Mouse (Mus musculus): Measurements from ENCODE around the gene Wap.

Gene Wap

DNA sequence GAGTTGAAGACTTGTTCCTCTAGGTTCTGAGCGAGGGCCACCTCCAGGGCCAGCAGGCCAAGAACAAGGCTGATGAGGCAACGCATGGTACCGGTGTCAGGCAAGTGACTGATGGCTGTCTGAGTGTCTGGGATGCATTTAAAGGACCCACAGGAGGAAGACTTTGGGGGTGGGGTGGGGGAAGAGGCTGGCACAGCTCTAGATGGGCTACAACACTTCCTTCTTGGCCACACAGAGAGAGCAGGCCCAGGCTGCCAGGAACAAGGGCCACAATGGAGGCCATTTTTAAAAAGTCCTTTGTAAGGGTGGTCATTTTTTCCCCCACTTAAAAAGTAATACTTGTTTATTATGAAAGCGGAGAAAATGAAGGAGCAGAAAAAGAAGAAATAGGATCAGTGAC is at the start of gene Wap:
Gene Wap (minus strand): TSS at position 101 of the 400 bp plus-strand sequence.
- in situ Hi-C loops (cut with MboI; ENCODE audit: unreplicated experiment in 2 of 2) = loop anchor here (25.0 kb wide), 1 partner anchor 651 kb away; no protein-coding TSS in a partner anchor

GRCm38 (mm10) chr11:6684741-6685140 is 46.3 kb upstream of the Wap start:
- in situ Hi-C loops (cut with MboI; ENCODE audit: unreplicated experiment in 2 of 2) = no loop called here

- in situ Hi-C loops (cut with MboI; ENCODE audit: unreplicated experiment in 2 of 2) = no loop called here
Observed at GRCm38 (mm10) chr11:6680397-6680818, 42.0 kb upstream of the Wap start.

DNA sequence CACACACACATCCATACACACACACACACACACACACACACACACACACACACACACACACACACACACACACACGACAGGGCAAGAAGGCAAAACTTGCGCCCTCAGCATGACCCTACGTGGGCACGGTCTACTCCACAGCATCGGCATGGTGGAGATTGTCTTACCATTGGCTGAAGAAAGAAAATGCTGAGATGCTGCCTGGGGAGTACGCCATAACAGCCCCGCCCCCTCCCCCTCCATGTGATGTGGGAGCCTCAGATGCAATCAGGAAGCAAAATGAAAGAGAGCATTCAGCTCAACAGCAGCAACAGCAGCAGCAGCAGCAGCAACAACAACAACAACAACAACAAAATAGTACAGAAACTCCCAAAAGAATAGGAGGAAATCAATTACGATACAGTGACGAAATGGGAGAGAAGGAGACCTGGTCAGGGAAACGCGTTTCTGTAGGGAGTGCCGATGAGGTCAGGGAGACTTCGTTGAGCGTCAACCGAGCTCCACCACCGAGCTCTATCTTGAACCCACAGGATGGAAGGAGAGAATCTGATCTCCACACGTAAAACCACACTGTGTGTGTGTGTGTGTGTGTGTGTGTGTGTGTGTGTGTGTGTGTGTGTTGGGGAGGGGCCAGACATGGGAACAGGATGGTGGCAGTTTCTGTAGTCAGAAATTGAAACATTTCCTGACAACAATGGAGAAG is 41.4 kb upstream of the Wap start:
- in situ Hi-C loops (cut with MboI; ENCODE audit: unreplicated experiment in 2 of 2) = no loop called here

DNA sequence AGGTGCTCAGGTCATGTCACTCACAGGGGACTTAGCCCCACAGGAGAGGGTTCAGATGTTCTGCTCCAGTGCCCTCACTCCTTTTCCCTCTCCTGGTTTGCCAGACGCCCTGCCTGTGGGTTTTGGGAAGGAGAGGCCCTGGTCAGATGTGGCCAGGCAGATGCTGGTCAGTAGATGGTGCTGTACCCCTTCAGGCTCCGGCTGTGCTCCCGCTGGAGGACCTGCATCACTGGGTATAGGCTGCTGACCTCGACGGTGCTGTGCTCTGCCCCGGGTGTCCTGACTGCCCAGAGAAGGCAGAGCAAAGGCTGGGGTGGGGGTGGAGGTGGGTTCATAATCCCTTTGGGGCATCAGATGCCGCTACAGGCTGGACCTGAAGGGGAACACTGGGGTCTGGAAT is 39.1 kb upstream of the Wap start:
- in situ Hi-C loops (cut with MboI; ENCODE audit: unreplicated experiment in 2 of 2) = no loop called here

DNA sequence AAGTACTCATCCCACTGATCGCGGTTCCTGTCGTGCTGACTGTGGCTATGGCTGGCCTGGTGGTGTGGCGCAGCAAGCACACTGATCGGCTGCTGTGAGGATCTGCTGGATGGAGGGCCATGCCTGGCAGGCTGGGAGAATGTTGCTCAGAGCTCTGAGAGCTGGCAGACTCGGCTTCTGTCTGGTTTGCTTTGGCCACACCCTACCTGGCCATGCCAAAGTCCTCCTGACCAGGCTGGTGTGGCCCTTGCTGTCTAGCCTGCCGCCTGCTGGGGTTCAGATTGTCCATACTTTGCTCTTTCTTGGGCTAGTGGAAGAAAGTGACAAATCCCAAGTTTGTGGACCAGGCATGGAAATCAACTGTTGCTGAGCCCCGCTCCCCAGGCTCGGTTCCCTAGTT is 38.2 kb upstream of the Wap start:
- in situ Hi-C loops (cut with MboI; ENCODE audit: unreplicated experiment in 2 of 2) = no loop called here

DNA sequence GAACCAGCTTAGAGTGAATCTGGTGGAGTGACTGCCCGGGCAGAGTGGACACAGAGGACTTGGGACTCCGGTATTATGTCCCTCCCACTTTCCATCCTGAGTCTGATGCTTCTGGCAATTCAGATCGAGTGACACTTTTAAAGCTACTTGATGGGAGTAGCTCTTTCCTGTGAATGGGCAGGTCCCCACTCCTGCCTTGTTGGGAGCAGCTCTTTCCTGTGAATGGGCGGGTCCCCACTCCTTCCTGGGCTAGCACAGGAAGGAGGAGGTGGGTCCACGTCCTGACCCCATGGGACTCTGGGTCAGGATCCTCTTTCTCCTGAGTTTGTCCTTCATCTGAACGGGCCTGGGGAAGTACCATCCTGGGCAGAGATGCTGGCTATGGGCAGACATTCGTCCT is 37.0 kb upstream of the Wap start:
- in situ Hi-C loops (cut with MboI; ENCODE audit: unreplicated experiment in 2 of 2) = no loop called here

- in situ Hi-C loops (cut with MboI; ENCODE audit: unreplicated experiment in 2 of 2) = loop anchor here (25.0 kb wide), 1 partner anchor 1563 kb away; no protein-coding TSS in a partner anchor
Observed at GRCm38 (mm10) chr11:6674701-6675100, 36.3 kb upstream of the Wap start.

- in situ Hi-C loops (cut with MboI; ENCODE audit: unreplicated experiment in 2 of 2) = loop anchor here (25.0 kb wide), 1 partner anchor 1566 kb away; no protein-coding TSS in a partner anchor
Observed at GRCm38 (mm10) chr11:6670826-6671225, 32.4 kb upstream of the Wap start.

GRCm38 (mm10) chr11:6670044-6670443 is 31.6 kb upstream of the Wap start:
- in situ Hi-C loops (cut with MboI; ENCODE audit: unreplicated experiment in 2 of 2) = loop anchor here (25.0 kb wide), 1 partner anchor 1567 kb away; no protein-coding TSS in a partner anchor

DNA sequence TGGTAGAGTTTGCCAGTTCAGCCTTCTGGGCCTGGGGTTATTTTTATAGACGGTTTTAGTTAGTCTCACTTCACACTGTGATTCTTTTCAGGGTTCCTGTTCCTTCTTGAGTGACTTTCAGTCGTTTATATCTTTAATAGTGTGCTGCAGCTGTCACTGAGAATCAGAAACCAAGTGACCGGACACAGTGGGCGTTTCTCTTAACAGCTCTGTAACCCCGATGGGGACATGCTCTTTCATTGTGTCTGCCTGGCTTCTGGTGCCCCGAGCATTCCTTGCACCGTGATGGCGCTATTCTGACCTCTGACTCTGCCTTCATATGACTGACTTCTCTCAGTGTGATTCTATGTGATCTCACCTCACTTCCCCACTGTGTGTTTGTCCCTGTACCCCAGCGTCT is 30.6 kb upstream of the Wap start:
- in situ Hi-C loops (cut with MboI; ENCODE audit: unreplicated experiment in 2 of 2) = loop anchor here (10.0 to 25.0 kb wide), 2 partner anchors 96 to 1568 kb away; no protein-coding TSS in a partner anchor

DNA sequence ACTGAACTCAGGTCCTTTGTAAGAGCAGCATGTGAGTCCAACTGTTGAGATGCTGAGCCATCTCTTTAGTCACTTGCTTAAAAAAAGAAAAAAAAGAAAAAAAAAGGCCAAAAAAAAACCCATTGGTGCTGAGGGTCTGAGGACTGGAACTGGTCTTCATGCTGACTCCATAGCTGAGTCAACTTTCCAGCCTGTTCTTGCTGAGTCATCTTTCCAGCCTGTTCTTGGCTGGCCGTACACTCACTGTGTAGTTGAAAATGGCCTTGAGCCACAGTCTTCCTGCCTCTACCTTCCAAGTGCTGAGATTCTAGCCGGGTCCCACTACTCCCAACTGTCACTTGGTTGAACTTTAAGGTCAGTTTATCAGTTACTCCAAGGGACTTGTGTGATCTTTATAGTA is 28.2 kb upstream of the Wap start:
- in situ Hi-C loops (cut with MboI; ENCODE audit: unreplicated experiment in 2 of 2) = loop anchor here (10.0 to 25.0 kb wide), 2 partner anchors 98 to 1571 kb away; no protein-coding TSS in a partner anchor

DNA sequence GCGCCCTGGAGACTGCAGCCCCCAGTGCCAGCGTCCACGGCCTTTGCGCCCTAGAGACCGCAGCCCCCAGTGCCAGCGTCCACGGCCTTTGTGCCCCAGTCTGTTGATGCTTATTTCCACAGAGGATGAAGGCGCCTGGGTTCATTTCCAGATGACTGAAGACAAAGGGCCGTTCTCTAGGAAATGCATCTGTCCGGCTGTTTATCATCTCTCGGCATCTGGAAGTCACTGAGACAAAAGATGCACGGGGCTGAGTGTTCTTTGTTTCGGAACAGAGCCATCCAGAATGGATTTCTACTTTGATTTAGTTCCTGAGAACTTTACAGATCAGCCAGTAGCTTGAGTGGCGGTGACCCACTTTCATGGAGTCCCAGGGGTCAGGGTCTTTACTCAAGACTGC is 22.8 kb upstream of the Wap start:
- in situ Hi-C loops (cut with MboI; ENCODE audit: unreplicated experiment in 2 of 2) = loop anchor here (10.0 to 25.0 kb wide), 2 partner anchors 104 to 1576 kb away; no protein-coding TSS in a partner anchor

GRCm38 (mm10) chr11:6658271-6658670 is 19.8 kb upstream of the Wap start, which contains the start of gene Ramp3:
TSS of gene Ramp3 (plus strand) at chr11:6658521.
- in situ Hi-C loops (cut with MboI; ENCODE audit: unreplicated experiment in 2 of 2) = loop anchor here (5.0 to 25.0 kb wide), 4 partner anchors 107 to 1867 kb away; no protein-coding TSS in a partner anchor

- in situ Hi-C loops (cut with MboI; ENCODE audit: unreplicated experiment in 2 of 2) = loop anchor here (5.0 to 25.0 kb wide), 6 partner anchors 110 to 1870 kb away; no protein-coding TSS in a partner anchor
Observed at GRCm38 (mm10) chr11:6654903-6655302, 16.5 kb upstream of the Wap start.

DNA sequence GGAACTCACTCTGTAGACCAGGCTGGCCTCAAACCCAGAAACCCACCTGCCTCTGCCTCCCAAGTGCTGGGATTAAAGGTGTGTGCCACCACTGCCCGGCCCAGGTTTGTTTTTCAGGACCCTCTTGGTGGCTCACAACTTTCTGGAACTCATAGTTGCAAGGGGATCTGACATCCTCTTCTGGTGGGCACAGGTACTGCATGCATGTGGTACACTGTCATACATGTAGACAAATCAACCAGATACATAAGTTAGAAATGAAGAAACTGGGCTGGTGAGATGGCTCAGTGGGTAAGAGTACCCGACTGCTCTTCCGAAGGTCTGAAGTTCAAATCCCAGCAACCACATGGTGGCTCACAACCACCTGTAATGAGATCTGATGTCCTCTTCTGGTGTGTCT is 14.5 kb upstream of the Wap start:
- in situ Hi-C loops (cut with MboI; ENCODE audit: unreplicated experiment in 2 of 2) = loop anchor here (5.0 to 25.0 kb wide), 5 partner anchors 112 to 1872 kb away; no protein-coding TSS in a partner anchor

GRCm38 (mm10) chr11:6650519-6650918 is 12.1 kb upstream of the Wap start:
- in situ Hi-C loops (cut with MboI; ENCODE audit: unreplicated experiment in 2 of 2) = loop anchor here (5.0 to 25.0 kb wide), 5 partner anchors 114 to 1874 kb away; no protein-coding TSS in a partner anchor

DNA sequence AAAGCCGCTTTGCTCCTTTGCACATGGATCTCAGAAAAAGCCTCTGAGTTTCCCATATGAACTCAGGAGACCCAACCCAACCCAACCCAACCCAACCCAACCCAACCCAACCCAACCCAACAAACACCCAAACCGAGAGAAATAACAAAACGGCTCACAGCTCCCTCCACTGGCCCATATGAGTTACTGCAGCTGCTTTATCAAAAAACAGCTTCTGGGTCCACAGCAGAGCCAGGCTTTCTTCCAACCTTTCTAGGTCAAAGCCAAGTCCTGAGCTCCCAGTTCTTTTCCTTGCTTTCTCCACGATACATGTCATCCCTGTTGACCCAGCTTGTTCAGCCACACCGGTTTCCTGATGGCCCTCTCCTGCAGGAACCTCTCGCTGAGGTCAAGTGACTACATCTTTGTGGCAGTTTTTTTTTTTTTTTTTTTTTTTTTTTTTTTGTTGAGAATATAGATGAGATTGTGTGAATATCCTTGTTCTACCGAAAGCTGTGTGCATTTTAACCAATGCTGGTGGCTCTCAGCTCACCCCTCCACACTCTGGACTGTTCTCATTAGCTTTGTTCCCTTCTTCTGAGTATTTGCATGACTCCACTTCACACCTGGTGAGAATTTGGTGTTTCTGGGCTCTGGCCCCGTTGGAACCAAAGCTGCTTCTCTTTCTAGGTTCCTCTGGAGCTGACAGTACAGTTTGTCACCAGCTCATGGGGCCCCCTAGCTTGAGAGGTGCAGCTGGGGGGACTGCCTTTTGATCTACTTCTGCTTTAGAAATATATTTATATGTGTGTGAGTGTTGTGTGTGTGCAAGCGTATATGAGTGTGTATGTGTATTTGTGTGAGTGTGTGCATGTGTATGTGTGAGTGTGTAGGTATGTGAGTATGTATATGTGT is 9.6 kb upstream of the Wap start:
- in situ Hi-C loops (cut with MboI; ENCODE audit: unreplicated experiment in 2 of 2) = loop anchor here (25.0 kb wide), 1 partner anchor 661 kb away; no protein-coding TSS in a partner anchor

DNA sequence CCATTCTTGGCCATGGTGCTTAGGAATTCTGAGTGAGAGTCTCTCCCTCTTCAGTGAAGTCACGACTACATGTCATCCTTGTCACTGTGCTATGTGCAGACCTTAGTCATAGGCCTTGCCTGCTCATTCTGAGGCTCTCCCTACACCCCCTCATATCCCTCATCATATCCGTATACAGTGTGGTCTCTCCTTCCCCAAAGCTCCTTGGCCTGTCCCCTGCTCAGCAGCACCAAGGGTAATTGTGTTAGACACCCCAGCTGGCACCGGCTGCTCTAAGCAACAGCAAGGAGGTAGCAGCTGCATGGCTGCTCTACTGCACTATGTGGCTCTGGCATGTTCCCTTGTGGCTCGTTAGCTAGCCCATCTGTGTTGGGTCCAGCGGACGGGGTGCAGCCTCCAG is 6.1 kb upstream of the Wap start:
- in situ Hi-C loops (cut with MboI; ENCODE audit: unreplicated experiment in 2 of 2) = loop anchor here (25.0 kb wide), 1 partner anchor 657 kb away; no protein-coding TSS in a partner anchor

GRCm38 (mm10) chr11:6639072-6639471 is 635 bp upstream of the Wap start:
- in situ Hi-C loops (cut with MboI; ENCODE audit: unreplicated experiment in 2 of 2) = loop anchor here (25.0 kb wide), 1 partner anchor 652 kb away; no protein-coding TSS in a partner anchor

Measured in v-Abl transformed pro-B cells (cell line).